ENCODE assay signal across 7 mouse cellular contexts in the genomic region with DNA sequence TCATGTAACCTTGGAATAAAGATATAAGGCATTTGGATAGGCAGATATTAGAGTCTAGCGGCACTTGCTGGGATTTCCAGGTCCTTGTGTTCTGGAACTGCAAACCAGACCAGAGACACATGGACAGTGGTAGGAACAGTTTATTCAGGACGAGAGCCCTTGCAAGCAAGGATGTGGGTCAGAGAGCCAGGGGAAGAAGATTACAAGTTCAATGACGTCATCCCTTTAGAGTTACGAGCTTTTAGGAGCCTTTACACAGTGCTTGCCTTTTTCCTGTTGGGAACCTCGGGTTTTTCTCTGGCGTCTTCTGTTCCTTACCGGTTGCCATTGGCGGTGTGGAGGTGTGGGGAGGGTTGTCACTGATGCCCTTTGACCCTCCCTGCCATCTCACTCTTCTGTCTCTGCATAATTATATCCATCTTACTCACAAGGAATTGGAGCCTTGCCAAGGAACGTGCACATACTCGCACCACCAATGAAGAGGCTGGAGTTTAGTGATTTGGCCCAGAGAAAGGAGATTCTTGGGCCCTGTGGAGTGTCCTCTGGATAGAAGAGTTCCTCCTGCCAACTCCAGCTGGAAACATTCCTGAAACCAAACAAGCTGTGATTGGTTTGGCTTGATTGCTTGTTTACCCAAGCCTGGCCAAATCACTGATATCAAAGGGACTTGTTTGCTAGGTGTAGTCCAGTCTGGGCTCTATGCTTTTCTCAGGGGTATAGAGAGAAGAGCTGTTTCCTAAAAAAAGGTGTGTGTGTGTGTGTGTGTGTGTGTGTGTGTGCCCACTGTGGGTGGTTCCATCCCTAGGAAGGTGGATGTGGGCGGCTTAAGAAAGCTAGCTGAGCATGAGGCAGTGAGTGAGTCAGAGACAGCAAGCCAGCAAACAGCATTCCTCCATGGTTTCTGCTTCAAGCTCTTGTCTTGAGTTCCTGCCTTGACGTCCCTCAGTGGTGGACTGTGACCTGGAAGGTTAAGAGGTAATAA. TPM values are rescaled to one million over a fixed set of nuclear protein-coding genes. Genes with fewer than 3 reads are reported as not detected.
DNase-seq lines count a peak whose midpoint lies in the region; ATAC-seq and TF ChIP-seq lines count a peak whose summit lies in the region.

No protein-coding gene starts in this region.

- H3K9me3 ChIP-seq in heart, embryonic 14.5 days (ENCODE audit: control insufficient read depth, low read length), result no peaks in the 10 kb centered on the region
- no peaks in the 10 kb centered on the region for H3K9me3 ChIP-seq in neural tube, embryonic 15.5 days (replicated peaks)

- H3K36me3 ChIP-seq in heart, embryonic 14.5 days (ENCODE audit: control insufficient read depth, insufficient read depth, low read length), result no peaks in the 10 kb centered on the region
- H3K36me3 ChIP-seq in neural tube, embryonic 15.5 days, result no peaks in the 10 kb centered on the region

- TF ChIP-seq CTCF in left cerebral cortex, adult 2 months (IDR thresholded peaks at IDR 0.05), result no peak
- no peak for TF ChIP-seq CTCF in cortical plate, adult 2 months (IDR thresholded peaks at IDR 0.05; ENCODE audit: extremely low read depth, insufficient read depth, low read length)

- H3K27ac ChIP-seq in left cerebral cortex, adult 2 months, result peak overlapping the region; percentile 88
- H3K27ac ChIP-seq in cortical plate, adult 2 months (ENCODE audit: insufficient read depth, low read length), result peak overlapping the region; percentile 36
- no peak overlapping the region for H3K27ac ChIP-seq in heart, embryonic 14.5 days (replicated peaks in 1 of 2; ENCODE audit: control insufficient read depth in 1 of 2, insufficient read depth in 1 of 2, low read depth in 2 of 2, low read length in 2 of 2)
- no peak overlapping the region for H3K27ac ChIP-seq in neural tube, embryonic 15.5 days (replicated peaks)

- peak; percentile 49 for ATAC-seq in heart, embryonic 14.5 days (ENCODE audit: insufficient number of reproducible peaks, insufficient read depth, low FRiP score, low read depth)
- ATAC-seq in neural tube, embryonic 15.5 days (ENCODE audit: low FRiP score), result no peak

- H3K27me3 ChIP-seq in heart, embryonic 14.5 days (ENCODE audit: control insufficient read depth, insufficient read depth, low read length), result no peaks in the 10 kb centered on the region; the same call in 1 of the 2 replicates
- H3K27me3 ChIP-seq in neural tube, embryonic 15.5 days (replicated peaks), result no peaks in the 10 kb centered on the region

- H3K9ac ChIP-seq in heart, embryonic 14.5 days (ENCODE audit: low read length), result no peak overlapping the region
- no peak overlapping the region for H3K9ac ChIP-seq in neural tube, embryonic 15.5 days (replicated peaks)

- no peak overlapping the region for H3K4me3 ChIP-seq in left cerebral cortex, adult 2 months
- no peak overlapping the region for H3K4me3 ChIP-seq in cortical plate, adult 2 months (ENCODE audit: insufficient read depth, low read length)
- no peak overlapping the region for H3K4me3 ChIP-seq in heart, embryonic 14.5 days (ENCODE audit: control insufficient read depth in 1 of 2, insufficient read depth in 1 of 2, low read depth in 1 of 2, low read length in 2 of 2)
- H3K4me3 ChIP-seq in neural tube, embryonic 15.5 days (replicated peaks), result no peak overlapping the region

- peaks cover 5% of the 10 kb centered on the region; the same call in 1 of the 2 replicates for H3K4me1 ChIP-seq in cortical plate, adult 2 months (ENCODE audit: control insufficient read depth, insufficient read depth, low read length)
- peaks cover 9 to 17% of the 10 kb centered on the region in 2 experiments for H3K4me1 ChIP-seq in heart, embryonic 14.5 days (ENCODE audit: control insufficient read depth in 2 of 2, insufficient read depth in 2 of 2, low read length in 2 of 2)
- peaks cover 4% of the 10 kb centered on the region; the same call in 1 of the 2 replicates for H3K4me1 ChIP-seq in neural tube, embryonic 15.5 days

- WGBS in heart, embryonic 14.5 days, result 53% methylated on average over 12 of the region's 12 CpGs
- WGBS in neural tube, embryonic 15.5 days, result 63% methylated on average over 12 of the region's 12 CpGs

- intact Hi-C loops in left cerebral cortex, adult 2 months (cut with DNase I), result loop anchor here (1.0 to 2.0 kb wide), 3 partner anchors 32 to 109 kb away; a partner anchor contains a TSS

- 0 out of 2 replicates have a peak, but pooled peaks have one; percentile 31 for TF ChIP-seq POLR2A in cortical plate, adult 2 months (IDR thresholded peaks at IDR 0.05; ENCODE audit: extremely low read depth, insufficient read depth, low read length)

- DNase-seq in left cerebral cortex, adult 2 months (ENCODE audit: extremely low spot score in 1 of 2, low spot score in 2 of 2), result peak; percentile 46 to 49
- no peak for DNase-seq in left cerebral cortex, adult 11 months (ENCODE audit: low spot score)
- peak; percentile 67 for DNase-seq in lung, postnatal 10 days
- DNase-seq in gastrocnemius, adult 18-20 months (ENCODE audit: low spot score), result no peak

- H3K4me2 ChIP-seq in heart, embryonic 14.5 days (ENCODE audit: low read length), result no peak overlapping the region
- H3K4me2 ChIP-seq in neural tube, embryonic 15.5 days, result no peak overlapping the region

RNA-seq across cellular contexts. Expression of a gene that starts 42.0 kb away (rescaled TPM):
- 100 to 1,000 TPM; 180 to 185 TPM for total RNA-seq in left cerebral cortex, adult 2 months (2021)
- 121 and 131 TPM in 2 replicates for polyA plus RNA-seq in cortical plate, adult 2 months (2012; rRNA removed)
- 20.8 and 24.2 TPM in 2 replicates for polyA plus RNA-seq in heart, embryonic 14.5 days (2014; fragmentation: Nextera tagmentation; extraction: Ambion mirVana)
- total RNA-seq in gastrocnemius, adult 18-20 months (2021), result 1 to 10 TPM; 6.0 to 9.2 TPM
- polyA plus RNA-seq in neural tube, embryonic 15.5 days (2015; fragmentation: Nextera tagmentation; extraction: Ambion mirVana), result 62.7 and 75.1 TPM in 2 replicates

Comparison
In these comparisons a context has a peak if more than half of its experiments do, and no peak if none do; other contexts are left out.
1. DNase-seq: peak in left cerebral cortex, adult 2 months (2 of 2) and lung, postnatal 10 days (single experiment); none in left cerebral cortex, adult 11 months (single experiment) and gastrocnemius, adult 18-20 months (single experiment).
2. H3K27ac ChIP-seq: peak in left cerebral cortex, adult 2 months (single experiment) and cortical plate, adult 2 months (single experiment); none in heart, embryonic 14.5 days (0 of 2) and neural tube, embryonic 15.5 days (single experiment).